Mouse (Mus musculus): ENCODE results near the gene Dip2a.

GRCm38 (mm10) chr10:76260358-76261059 is 84.6 kb downstream of the Dip2a start:
- TF ChIP-seq CTCF (conservative IDR thresholded peaks at IDR 0.05; ENCODE audit: insufficient read depth, insufficient read length, low read depth, low read length) (no peak), POLR2A (IDR thresholded peaks at IDR 0.05; ENCODE audit: low read depth, low read length) (no peak)

Measured in kidney, adult 2 months (tissue).